Mouse (Mus musculus) adipocyte (in vitro differentiated cells): ENCODE results near the gene Tgfb1.

Experiments
- DNase-seq: peaks from one replicate; pipeline ENCODE4 v3.0.0-alpha.2; 2016; ENCODE audit warnings: low spot score

Gene Tgfb1

DNA sequence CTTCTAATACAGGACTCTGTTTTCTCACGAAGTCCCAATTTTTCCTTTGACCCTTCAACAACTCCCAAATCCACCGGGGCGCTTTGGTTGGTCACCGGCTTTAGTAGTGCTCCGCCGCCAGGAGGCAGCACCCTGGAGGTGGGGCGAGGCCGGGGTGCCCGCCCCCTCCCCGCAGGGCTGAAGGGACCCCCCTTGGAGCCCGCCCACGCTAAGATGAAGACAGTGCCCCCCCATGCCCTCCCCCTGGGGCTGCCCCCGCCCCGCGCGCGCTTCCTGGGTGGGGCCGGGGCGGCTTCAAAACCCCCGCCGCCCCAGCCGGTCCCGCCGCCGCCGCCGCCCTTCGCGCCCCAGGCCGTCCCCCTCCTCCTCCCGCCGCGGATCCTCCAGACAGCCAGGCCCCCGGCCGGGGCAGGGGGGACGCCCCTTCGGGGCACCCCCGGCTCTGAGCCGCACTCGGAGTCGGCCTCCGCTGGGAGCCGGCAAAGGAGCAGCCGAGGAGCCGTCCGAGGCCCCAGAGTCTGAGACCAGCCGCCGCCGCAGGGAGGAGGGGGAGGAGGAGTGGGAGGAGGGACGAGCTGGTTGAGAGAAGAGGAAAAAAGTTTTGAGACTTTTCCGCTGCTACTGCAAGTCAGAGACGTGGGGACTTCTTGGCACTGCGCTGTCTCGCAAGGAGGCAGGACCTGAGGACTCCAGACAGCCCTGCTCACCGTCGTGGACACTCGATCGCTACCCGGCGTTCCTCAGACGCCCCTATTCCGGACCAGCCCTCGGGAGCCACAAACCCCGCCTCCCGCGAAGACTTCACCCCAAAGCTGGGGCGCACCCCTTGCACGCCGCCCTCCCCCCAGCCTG lies at the start of gene Tgfb1:
Tgfb1 (plus strand) TSS at position 323 of the 852 bp plus-strand sequence.
- peak; percentile 64 for DNase-seq

DNA sequence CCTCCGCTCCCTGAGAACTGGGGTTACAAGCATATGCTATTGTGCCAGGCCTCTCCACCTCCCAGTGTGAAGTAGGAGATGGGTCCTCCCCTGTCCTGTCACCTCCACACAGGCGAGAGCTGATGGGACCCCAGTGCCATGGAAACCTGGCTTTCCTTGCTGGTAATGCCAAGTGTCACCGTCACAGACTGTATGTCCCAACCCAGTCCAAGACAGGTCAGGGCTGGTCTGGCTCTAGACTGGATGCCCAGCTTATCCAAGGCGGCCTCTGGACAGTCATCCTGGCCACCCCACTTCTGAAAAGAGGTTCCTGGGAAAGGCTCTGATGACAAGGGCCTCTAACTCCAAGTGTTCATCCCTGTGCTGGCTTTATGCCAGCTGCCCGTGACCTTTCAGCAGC lies 49.7 kb upstream of the Tgfb1 start:
- DNase-seq: no peak

DNA sequence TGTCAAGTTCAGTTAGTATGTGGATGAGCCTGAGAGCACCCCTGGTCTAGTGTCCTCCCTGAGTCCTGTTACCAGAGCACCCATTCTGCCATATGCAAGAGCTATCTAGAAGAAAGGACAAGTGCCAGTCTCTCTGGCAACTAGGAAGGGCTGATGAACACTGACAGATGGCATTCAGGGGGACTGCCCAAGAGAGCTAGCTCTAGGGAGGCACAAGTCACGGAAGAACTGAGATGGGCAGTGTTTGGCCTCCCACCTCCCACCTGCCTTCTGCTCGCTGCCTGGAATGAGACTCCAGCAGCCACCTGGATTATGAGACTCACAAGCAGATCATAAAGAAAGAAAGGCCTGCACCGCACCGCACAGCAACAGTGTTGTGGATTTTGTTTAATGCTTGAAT lies 47.0 kb upstream of the Tgfb1 start:
- DNase-seq: no peak

DNA sequence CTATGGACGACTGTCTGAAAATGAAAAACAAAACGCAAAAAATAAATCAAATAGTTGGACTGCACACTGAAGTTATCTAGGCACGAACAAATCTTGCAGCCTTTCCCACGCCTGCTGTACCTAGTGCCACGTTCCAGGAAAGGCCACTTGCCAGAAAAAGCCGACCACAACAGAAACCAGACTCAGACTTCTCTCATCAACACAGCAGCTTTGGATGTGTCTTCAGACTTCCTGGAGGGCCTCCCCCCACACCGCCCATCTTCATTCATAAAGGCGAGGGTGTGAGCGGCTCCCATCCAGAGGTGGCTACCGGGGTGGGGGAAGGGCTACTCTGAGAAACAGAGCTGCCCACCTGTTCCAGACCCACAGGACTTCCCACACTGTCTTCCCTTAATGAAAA lies 42.7 kb upstream of the Tgfb1 start:
- no peak for DNase-seq

DNA sequence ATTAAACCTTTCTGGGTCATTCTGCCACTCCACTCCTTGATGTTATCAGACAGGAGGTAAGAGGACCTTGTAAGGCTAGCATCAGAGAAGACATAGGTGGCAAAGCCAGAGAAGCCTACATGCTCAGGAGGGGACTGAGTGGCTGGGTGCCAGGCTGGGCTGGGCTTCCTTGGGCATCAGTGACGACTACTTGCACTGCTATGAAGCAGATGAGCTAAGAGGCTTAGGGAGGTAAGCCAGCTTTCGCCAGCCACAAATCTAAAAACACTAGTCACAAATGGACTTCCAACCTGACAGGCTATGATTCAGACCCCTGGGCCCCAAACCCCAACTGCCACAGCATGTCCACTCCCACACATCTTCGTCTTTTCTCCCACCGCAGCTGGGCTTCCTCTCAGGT lies 42.2 kb upstream of the Tgfb1 start:
- DNase-seq: no peak

DNA sequence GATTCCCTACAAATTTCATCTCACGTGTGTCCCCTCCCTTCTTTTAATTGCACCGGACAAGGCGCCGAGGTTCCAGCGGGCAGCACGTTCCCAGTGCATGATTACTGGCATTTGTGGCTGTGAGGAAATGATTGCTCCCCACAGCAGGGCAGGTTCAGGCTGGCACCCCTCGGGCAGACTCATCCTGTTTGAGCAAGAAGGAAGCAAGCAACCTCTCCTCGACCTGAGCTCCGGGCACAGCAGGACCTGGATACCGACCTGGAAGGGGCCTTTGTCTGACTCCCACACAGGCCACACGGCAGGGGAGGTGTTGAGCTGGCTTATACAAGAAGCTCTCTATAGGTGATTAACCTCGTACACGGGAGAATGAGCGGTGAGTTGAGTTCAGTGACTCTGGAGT lies 41.7 kb upstream of the Tgfb1 start:
- DNase-seq: no peak

DNA sequence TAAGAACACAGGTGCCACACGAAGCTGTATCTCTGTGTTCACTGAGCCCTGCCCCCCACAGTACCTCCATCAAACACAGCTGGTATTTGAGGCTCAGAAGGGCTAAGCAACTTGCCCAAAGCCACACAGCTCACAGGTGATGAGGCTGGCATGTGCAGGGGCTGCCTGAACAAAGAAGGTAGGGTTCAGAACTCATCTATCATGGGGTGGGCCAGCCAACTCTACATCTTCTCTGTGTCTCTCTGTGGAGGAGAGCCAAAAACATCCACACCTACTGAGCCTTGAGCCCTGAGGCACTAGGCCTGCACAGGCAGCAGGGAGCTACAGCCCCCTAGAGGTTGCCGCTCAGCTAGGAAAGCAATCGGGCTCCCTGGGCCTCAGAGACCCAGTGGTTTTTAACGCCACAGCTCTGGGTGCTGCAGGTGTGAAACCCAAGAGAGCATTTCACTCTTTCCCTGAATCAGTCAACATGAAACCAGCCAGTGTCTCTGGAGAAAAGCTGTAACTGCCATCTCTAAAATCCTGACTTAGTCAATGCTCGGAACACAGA lies 39.2 kb upstream of the Tgfb1 start:
- no peak for DNase-seq

DNA sequence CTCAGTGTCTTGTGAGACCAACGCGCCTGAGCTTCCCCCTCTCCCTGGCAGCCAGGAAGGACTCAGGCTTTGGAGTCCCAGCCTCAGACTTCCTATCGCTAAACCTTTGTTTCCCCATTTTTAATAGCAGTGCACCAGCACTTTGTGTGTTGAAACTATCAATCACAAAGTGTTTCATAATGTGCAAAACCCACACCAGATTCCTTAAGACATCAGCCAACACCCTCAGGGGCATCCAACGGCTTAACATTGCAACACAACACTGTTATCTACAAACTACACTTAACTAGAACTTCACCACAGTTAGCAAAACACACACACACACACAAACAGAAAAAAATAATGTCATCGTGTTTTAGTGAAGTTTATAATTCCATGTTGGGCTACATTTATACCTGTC lies 37.0 kb upstream of the Tgfb1 start:
- DNase-seq: peak; percentile 36

DNA sequence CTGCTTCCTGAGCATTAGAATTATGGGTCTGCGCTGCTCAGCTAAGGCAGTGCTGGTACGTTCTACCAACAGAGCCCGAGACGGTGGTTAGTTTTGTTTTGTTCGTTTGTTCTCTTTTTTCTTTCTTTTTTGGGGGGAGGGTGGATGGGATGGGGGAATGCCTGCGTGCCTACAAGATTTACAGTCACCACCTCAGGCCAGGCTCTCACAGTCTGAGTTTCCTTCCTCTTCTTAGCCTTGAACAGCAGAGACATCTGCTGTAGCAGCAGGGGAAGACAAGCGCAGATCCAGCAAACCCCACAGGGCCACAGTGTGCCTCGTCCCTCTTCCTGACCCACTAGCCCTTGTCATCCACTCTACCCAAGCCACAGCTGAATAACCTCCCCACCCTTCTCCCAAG lies 35.5 kb upstream of the Tgfb1 start:
- no peak for DNase-seq

DNA sequence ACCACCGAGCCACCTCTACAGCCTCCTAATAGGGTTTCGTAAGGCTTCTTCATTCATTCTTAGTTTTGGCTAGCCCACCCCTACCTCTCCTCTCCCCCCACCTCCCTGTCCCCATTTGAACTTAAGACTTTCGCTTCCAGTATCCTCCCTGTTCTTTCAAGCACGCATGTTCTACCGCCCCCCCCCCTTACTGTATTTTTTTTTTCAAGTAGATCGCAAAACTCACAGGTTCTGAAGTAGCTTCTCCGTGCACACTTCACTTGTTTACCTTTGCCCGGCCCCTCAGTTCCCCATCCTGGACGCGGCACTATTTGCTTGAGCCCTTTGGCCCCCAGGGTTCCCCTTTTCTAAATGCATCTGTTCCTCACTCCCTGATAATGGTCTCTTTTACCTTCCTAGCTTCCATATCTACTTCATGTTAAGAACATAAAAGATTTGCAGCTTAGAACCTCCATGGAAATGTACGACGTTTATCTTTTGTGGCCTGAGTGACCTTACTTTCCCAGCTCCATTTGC lies 34.5 kb upstream of the Tgfb1 start:
- DNase-seq: no peak

DNA sequence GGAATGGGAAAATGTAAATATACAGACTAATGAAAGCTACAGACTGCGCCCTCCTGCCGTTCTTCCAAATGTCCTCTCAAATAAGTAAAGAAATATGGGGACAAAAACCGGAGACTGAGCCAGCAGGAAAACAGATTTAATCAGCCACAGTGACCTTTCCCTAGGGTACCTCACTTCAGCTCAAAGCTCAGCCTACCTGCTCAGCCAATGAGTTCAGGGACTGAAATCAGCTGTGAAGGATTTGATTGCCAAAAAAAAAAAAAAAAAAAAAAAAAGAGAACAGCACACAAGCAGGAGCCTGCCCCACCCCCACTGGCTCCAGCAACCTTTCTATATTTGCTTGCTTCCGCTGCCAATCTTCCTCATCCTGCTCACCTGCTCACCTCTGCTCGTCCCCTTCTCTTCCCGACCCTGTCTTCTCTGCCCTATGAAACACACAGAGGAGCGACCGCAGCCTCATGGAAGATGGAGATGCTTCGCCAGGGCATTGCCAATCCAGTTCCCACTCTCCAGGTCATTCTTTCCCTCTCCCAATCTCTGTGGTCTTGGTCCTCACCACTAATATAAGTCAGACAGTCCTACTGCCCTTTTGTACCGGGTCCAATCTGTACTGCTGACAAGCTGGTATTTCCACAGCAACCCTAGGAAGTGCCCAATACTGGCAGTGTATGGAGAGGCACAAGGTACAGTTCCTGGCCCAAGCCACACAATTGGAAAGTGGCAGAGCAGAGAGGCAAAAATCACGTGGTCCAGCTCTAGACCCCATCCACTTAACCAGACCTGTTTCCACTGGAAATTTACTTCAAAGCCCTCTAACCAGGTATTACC lies 31.0 kb upstream of the Tgfb1 start:
- peak; percentile 17 for DNase-seq

DNA sequence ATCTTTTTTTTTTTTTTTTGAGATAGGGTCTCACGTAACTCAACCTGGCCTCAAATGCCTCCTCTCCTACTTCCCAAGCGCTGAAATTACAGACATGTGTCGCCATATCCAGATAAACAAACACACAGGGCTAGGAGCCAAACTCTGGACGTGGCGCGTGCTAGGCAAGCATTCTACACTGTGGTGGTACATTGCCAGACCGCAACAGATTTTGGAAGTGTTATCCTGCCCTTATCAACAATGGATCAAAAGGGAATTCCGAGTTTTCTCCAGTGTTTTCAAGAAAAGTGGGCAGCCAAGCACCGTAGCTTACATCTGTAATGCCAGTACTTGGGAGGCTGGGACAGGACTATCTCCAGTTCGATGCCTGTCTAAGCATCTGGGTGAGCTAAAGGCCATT lies 29.0 kb upstream of the Tgfb1 start:
- DNase-seq: peak; percentile 59

DNA sequence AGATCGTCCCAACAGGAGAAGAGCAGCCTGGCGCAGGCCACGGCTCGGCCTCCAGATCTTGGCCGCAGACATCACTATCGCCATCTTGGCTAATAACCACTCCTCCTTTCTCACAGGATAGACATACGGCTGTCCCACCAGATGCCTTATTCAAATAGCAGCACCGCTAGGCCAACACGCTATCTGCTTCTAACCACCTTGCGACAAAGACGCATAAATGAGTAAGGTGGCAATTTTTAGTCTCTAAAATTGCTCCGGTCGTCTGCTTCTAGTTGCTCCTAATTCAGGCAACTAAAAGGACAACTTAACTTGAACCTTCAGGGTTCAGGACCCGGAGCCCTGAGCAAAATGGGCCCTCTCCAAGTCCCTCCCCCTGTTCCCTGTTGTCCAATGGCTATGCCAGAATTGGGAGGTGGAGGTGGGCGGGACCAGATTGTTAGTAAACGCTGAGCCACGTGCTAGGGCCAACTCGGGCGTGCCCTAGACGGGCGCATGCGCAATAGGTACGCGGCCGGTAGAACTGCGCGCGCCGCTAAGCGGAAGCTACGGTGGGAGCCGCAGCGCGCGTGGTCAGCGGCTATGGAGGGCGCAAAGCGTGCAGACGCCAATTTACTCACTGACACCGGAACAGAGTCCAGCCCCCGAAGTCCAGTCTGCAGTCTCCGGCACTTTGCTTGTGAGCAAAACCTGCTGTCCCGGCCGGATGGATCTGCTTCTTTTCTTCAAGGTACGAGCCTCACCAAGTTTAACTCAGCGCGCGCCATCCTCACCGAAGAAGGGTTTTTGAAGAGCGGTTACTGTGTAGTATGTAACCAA lies 27.9 kb upstream of the Tgfb1 start, which contains the start of the genes Bckdha and Exosc5:
Bckdha (minus strand) TSS at position 325 of the 816 bp plus-strand sequence.
Exosc5 (plus strand) TSS at position 508 of the 816 bp plus-strand sequence.
- peak; percentile 99 for DNase-seq

DNA sequence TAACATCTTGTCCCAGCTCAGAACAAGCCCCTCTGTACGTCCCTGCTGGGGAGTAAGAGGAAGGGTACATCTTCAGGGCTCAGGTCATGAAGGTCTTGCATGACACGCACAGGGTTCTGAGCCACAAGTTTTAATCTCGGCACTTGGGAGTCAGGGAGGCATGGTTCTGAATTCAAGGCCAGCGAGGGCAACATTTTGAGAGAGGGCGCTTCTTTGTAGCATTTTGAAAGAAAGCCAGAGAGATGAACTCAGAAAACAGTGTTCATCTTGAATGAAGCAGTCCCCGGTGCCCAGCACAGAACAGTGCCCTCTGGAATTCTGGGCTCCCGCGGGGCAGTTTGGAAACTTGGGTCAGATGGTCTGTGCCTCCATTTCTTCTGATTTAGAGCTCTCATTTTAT lies 20.4 kb upstream of the Tgfb1 start:
- no peak for DNase-seq

DNA sequence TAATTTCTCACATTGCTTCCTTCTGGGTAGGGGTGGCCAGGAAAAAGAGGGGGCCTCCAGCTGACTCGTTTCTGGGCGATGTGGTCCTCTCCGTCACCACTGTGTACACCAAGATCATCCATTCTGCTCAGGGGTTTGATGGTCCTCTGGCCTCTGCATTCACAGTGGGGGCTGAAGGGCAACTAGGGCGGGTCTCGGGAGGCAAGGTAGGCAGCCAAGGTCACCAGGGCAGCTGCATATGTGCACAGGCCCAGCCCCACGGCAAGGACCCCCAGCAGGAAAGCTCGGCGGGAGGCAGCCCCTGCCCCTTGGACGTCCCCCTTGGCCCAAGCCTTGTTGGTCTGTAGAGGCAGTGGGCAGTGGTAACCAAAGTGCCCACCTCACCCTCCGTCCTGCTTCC lies 17.6 kb upstream of the Tgfb1 start:
- DNase-seq: no peak

DNA sequence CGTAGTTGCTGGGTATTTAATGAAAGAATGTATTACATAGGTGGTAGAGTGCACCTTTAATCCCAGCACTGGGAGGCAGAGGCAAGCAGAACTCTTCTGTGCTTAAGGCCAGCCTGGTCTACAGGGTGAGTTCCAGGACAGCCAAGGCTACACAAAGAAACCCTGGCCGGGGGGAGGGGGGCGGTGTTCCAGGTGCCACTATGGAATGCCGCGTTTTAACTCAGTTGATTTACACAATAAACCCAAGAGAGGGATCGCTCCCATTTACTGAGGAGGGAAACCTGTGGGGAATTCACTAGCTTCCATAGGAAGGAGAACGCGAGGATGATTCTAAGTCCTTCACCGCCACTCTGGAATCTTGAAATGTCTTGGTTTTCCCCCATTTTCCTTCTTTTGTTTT lies 17.2 kb upstream of the Tgfb1 start:
- DNase-seq: no peak

DNA sequence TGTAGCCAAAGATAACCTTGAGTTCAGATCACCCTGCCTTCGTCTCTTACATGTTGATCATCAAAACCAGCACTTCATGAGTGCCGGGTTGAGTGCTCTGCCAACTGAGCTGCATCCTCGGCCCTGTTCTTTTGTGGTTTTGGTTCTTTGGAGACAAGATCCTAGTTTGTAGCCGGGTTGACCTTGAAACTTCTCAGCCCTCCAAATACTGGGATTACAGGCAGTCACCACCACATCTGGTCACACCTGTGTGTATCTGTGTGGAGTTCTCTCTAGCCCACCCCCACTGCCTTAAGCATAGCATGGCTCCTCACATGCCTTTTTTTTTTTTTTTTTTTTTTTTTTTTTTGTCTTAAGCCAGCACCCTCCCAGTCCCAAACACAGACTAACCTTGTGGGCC lies 16.7 kb upstream of the Tgfb1 start:
- DNase-seq: no peak

DNA sequence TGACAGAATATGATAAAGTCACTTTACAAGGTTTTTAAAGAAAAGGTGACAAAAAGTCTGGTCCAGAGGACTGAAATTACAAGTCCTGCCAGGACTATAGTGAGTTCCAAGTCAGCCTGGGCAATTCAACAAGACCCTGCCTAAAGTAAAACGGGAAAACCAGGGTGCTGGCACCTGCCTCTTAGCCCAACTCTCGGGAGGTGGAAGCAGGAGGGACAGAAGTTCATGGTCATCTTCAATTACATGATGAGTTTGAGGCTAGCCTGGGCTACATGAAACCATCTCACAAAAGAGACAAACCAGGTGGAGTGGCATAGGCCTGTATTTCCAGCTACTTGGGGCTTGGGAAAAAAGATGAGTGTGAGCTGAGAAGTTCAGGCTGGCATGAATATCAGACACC lies 15.1 kb upstream of the Tgfb1 start:
- no peak for DNase-seq

DNA sequence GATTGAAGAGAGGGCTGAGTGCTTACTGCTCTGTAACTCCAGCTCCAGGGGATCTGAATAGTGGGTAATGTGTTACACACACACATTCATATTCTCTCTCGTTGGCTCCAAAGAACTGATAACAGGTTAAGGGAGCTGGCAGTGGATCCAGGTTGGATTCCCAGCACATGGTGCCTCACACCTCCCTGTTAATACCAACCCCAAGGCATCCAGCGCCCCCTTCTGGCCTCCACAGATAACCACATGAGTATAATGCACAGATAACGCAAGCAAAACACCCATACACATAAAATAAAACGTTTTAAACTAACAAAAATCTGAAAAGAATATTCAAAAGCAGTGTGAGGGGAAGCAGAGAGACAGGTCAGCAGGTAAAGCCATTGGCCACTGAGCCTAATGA lies 14.4 kb upstream of the Tgfb1 start:
- no peak for DNase-seq

DNA sequence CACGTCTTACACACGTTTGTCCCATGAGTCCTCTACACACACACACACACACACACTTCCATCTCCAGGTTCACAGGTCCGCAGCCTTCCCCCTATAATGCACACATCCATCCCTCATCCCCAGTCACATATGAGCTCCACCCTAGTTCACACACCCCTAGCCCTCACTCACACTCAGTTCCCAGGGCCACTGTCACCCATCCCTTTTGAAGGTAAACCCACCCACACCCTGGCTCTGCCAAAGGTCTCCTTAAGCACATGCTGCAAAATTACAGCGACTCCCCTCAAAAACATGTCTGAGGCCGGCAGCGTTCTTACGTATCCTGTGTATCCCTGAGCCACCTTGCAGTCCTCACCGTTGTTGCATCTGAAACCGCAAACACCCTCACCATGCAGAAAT lies 12.5 kb upstream of the Tgfb1 start:
- DNase-seq: no peak

DNA sequence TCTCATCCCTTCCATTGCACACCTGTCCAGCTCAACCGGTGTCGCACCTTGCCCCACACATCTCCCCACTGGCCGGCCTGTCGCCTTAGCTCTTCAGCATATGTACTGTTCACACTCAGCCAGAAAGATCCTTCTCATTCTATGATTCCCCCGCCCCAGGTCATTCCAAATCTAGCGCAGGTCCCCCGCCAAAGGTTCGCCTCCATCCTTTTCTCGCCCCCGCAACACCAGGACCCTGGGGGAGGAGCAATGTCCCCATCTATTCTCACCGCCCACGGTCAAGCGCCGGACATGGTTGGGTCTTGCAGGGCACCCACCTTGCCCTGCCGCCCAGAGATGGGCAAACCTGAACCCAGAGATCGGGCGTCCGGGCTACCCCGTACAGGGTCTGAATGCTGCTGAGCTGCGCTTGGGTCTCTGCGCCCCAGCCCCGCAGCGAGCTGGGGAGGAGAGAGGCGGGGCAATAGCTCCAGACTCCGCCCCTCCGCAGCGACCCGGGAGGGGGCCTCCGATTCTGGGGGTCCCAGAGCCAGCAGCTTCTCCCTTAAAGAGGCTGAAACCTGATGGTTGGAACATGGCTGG lies 12.0 kb upstream of the Tgfb1 start, which contains the start of gene Tmem91:
Tmem91 (minus strand) TSS at position 448 of the 582 bp plus-strand sequence.
- DNase-seq: no peak
